Mouse (Mus musculus): ENCODE measurements at regions not wholly inside any gene's neighbourhood (a gene's known extent, or its start where the extent isn't known, plus 50 kb on each side); places are given as distances from the start of the nearest gene placed in this dataset.

- no peak overlapping the region for H3K27ac ChIP-seq (ENCODE audit: low read length)
- no peak overlapping the region for H3K4me2 ChIP-seq (ENCODE audit: low read depth, low read length)
- no peaks in the 10 kb centered on the region for H3K36me3 ChIP-seq (ENCODE audit: control insufficient read depth, insufficient read depth, low read length)
- H3K4me1 ChIP-seq (ENCODE audit: control insufficient read depth, insufficient read depth, low read length) = no peaks in the 10 kb centered on the region
- H3K27me3 ChIP-seq (replicated peaks; ENCODE audit: control insufficient read depth, insufficient read depth, low read length) = no peaks in the 10 kb centered on the region
- no peak overlapping the region for H3K9ac ChIP-seq (ENCODE audit: low read depth, low read length)
- whole genome bisulfite sequencing = 67% methylated on average over 17 of the region's 17 CpGs
- H3K4me3 ChIP-seq (ENCODE audit: low read length) = no peak overlapping the region
- no peaks in the 10 kb centered on the region for H3K9me3 ChIP-seq (ENCODE audit: control insufficient read depth, low read length)
- ATAC-seq = no peak
Observed at GRCm38 (mm10) chr1:34733026-34733913, 109.6 kb downstream of the Fam168b start.

- H3K9ac ChIP-seq (ENCODE audit: low read depth, low read length) = no peak overlapping the region
- H3K27me3 ChIP-seq (replicated peaks; ENCODE audit: control insufficient read depth, insufficient read depth, low read length) = no peaks in the 10 kb centered on the region
- 33% methylated on average over 14 of the region's 14 CpGs for WGBS
- H3K9me3 ChIP-seq (ENCODE audit: control insufficient read depth, low read length) = no peaks in the 10 kb centered on the region
- peak; percentile 69 for ATAC-seq
- no peaks in the 10 kb centered on the region for H3K4me1 ChIP-seq (ENCODE audit: control insufficient read depth, insufficient read depth, low read length)
- H3K4me3 ChIP-seq (ENCODE audit: low read length) = no peak overlapping the region
- no peaks in the 10 kb centered on the region for H3K36me3 ChIP-seq (ENCODE audit: control insufficient read depth, insufficient read depth, low read length)
- peak overlapping the region; percentile 21; the same call in 1 of the 2 replicates for H3K4me2 ChIP-seq (ENCODE audit: low read depth, low read length)
- no peak overlapping the region for H3K27ac ChIP-seq (ENCODE audit: low read length)
Observed at GRCm38 (mm10) chr1:34738386-34739067, 104.3 kb downstream of the Fam168b start.

DNA sequence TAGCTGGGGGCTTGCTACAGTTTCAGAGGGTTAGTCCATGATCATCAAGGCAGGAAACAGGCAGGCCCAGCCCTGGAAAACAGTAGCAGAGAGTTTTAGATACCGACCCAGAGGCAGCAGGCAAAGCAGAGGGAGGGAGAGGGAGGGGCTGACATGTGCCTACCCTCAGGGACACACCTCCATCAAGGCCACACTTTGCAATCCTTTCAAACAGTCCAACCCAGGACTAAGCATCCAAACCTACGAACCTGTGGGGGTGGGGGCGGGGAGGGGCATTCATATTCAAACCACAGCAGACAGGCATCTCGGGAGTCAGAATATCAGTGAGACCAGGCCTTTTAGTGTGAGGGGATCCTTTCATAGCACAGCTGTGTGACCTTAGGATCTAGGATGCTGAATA lies 103.2 kb downstream of the Fam168b start:
- no peaks in the 10 kb centered on the region for H3K9me3 ChIP-seq (ENCODE audit: control insufficient read depth, low read length)
- 78% methylated on average over 4 of the region's 4 CpGs for WGBS
- H3K9ac ChIP-seq (ENCODE audit: low read depth, low read length) = no peak overlapping the region
- no peak overlapping the region for H3K27ac ChIP-seq (ENCODE audit: low read length)
- no peak overlapping the region for H3K4me3 ChIP-seq (ENCODE audit: low read length)
- no peak overlapping the region for H3K4me2 ChIP-seq (ENCODE audit: low read depth, low read length)
- ATAC-seq = no peak
- no peaks in the 10 kb centered on the region for H3K4me1 ChIP-seq (ENCODE audit: control insufficient read depth, insufficient read depth, low read length)
- no peaks in the 10 kb centered on the region for H3K36me3 ChIP-seq (ENCODE audit: control insufficient read depth, insufficient read depth, low read length)
- no peaks in the 10 kb centered on the region for H3K27me3 ChIP-seq (replicated peaks; ENCODE audit: control insufficient read depth, insufficient read depth, low read length)

GRCm38 (mm10) chr1:34740891-34741290 lies 102.0 kb downstream of the Fam168b start:
- Histone ChIP-seq H3K9ac (ENCODE audit: low read depth, low read length) (no peak overlapping the region), H3K27ac (ENCODE audit: low read length) (no peak overlapping the region), H3K36me3 (ENCODE audit: control insufficient read depth, insufficient read depth, low read length) (no peaks in the 10 kb centered on the region), H3K27me3 (replicated peaks; ENCODE audit: control insufficient read depth, insufficient read depth, low read length) (no peaks in the 10 kb centered on the region), H3K9me3 (ENCODE audit: control insufficient read depth, low read length) (no peaks in the 10 kb centered on the region), H3K4me1 (ENCODE audit: control insufficient read depth, insufficient read depth, low read length) (no peaks in the 10 kb centered on the region), H3K4me2 (ENCODE audit: low read depth, low read length) (no peak overlapping the region), H3K4me3 (ENCODE audit: low read length) (no peak overlapping the region)
- WGBS = 59% methylated on average over 7 of the region's 7 CpGs
- ATAC-seq = no peak

DNA sequence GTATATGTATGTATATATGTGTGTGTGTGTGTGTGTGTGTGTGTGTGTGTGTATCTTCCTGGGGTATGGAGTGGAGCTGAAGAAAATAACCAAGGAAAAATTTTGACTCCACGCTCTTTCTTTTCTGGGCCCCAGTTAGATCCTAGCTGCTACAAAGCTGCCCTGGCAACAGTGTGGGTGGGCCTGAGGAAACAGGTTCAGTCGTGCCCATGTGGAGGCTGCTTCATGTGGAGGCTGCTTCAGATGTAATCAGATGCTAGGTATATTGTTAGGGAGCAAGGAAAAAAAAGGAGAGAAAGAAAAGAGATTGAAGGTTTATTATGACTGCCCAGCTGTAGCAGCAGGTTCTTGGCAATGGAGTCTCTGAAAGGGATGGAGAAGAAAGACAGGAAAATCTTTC lies 100.6 kb downstream of the Fam168b start:
- Histone ChIP-seq H3K36me3 (ENCODE audit: control insufficient read depth, insufficient read depth, low read length) (no peaks in the 10 kb centered on the region), H3K9ac (ENCODE audit: low read depth, low read length) (no peak overlapping the region), H3K27ac (ENCODE audit: low read length) (no peak overlapping the region), H3K4me1 (ENCODE audit: control insufficient read depth, insufficient read depth, low read length) (no peaks in the 10 kb centered on the region), H3K9me3 (ENCODE audit: control insufficient read depth, low read length) (no peaks in the 10 kb centered on the region), H3K27me3 (replicated peaks; ENCODE audit: control insufficient read depth, insufficient read depth, low read length) (no peaks in the 10 kb centered on the region), H3K4me2 (ENCODE audit: low read depth, low read length) (no peak overlapping the region), H3K4me3 (ENCODE audit: low read length) (no peak overlapping the region)
- ATAC-seq = no peak
- 68% methylated on average over 2 of the region's 2 CpGs for WGBS

DNA sequence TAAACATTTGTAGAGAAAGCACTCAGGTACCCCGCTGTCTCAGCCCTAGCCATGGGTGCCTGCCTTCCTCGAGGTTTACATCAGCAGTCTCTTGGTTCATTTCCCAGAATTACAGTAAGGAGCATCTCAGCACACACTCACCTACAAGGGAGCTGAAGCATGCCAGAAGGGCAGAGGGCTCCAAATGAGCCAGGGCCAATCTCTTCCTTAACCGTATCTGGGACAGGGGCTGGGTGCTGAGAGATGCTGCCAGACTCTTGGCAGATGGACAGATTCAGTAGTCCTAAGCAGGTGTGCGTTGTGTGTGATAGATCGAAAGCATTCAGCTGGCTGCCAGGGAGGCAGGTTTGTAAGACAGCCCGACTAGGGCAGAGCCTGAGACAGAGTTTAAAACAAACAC lies 97.0 kb downstream of the Fam168b start:
- no peak for ATAC-seq
- no peaks in the 10 kb centered on the region for H3K36me3 ChIP-seq (ENCODE audit: control insufficient read depth, insufficient read depth, low read length)
- no peak overlapping the region for H3K4me2 ChIP-seq (ENCODE audit: low read depth, low read length)
- no peak overlapping the region for H3K27ac ChIP-seq (ENCODE audit: low read length)
- H3K4me3 ChIP-seq (ENCODE audit: low read length) = no peak overlapping the region
- no peak overlapping the region for H3K9ac ChIP-seq (ENCODE audit: low read depth, low read length)
- H3K27me3 ChIP-seq (replicated peaks; ENCODE audit: control insufficient read depth, insufficient read depth, low read length) = peaks cover 9% of the 10 kb centered on the region
- H3K4me1 ChIP-seq (ENCODE audit: control insufficient read depth, insufficient read depth, low read length) = peaks cover 12% of the 10 kb centered on the region
- 62% methylated on average over 6 of the region's 6 CpGs for WGBS
- no peaks in the 10 kb centered on the region for H3K9me3 ChIP-seq (ENCODE audit: control insufficient read depth, low read length)

GRCm38 (mm10) chr1:34749161-34750040 lies 93.5 kb downstream of the Fam168b start:
- ATAC-seq = peak; percentile 44; the same call in 1 of the 2 replicates
- peak overlapping the region; percentile 96; the same call in 1 of the 2 replicates for H3K4me2 ChIP-seq (ENCODE audit: low read depth, low read length)
- no peaks in the 10 kb centered on the region for H3K9me3 ChIP-seq (ENCODE audit: control insufficient read depth, low read length)
- H3K36me3 ChIP-seq (ENCODE audit: control insufficient read depth, insufficient read depth, low read length) = no peaks in the 10 kb centered on the region
- no peak overlapping the region for H3K9ac ChIP-seq (ENCODE audit: low read depth, low read length)
- WGBS = 8% methylated on average over 14 of the region's 14 CpGs
- peak overlapping the region; percentile 64; the same call in 1 of the 2 replicates for H3K4me3 ChIP-seq (ENCODE audit: low read length)
- H3K4me1 ChIP-seq (ENCODE audit: control insufficient read depth, insufficient read depth, low read length) = peaks cover 16% of the 10 kb centered on the region
- H3K27ac ChIP-seq (ENCODE audit: low read length) = no peak overlapping the region
- H3K27me3 ChIP-seq (replicated peaks; ENCODE audit: control insufficient read depth, insufficient read depth, low read length) = peaks cover 26% of the 10 kb centered on the region

DNA sequence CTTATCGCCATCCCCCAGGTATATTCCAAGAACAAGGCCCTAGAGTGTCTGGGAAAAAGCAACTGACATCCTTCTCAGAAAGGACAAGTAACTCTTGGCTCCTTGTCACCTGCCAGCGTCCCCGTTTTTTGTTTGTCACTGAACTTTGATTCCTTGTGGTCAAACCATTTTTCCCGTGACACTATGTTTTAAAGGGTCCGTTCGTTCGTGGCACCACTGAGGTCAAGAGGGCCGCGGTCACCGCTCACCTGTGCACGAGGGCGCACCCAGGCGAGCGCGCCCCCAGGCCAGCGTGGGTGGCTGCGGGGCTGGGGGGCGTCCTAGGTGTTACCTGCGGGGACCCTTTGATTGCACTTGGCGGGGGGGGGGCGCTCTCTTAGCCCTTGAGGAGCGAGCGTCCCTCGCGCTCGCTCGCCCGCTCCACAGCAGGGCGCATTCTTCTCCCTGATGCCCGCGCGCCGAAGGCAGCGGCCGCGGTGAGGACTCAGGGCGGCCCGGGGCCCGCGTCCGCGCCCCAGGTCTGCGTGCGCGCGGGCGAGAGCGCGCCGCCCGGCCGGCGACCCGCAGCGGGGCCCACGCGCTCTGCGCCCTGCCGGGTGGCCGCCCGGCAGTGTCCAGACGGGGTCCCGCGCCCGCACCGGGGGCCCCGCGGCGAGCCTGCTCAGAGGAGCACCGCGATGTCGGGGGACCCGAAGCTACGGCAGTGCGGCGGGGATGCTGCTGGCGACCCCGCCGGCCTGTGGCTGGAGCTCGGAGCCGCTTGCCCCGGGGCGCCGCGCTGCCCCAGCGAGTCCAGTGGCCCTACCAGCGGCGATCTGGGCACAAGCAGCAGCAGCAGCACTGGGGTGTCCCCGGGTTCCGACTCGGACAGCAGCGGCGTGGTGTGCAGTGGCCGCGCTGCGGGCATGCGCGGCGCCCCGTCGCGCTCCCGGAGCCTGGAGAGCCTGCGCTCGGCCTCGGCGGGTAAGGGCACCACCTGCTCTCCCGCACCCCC lies 92.5 kb downstream of the Fam168b start:
- peaks cover 16% of the 10 kb centered on the region for H3K4me1 ChIP-seq (ENCODE audit: control insufficient read depth, insufficient read depth, low read length)
- H3K4me3 ChIP-seq (ENCODE audit: low read length) = peak overlapping the region; percentile 64
- peak overlapping the region; percentile 96 for H3K4me2 ChIP-seq (ENCODE audit: low read depth, low read length)
- WGBS = under 1% methylated on average over 89 of the region's 108 CpGs
- peak overlapping the region; percentile 57 for H3K9ac ChIP-seq (ENCODE audit: low read depth, low read length)
- no peaks in the 10 kb centered on the region for H3K36me3 ChIP-seq (ENCODE audit: control insufficient read depth, insufficient read depth, low read length)
- no peaks in the 10 kb centered on the region for H3K9me3 ChIP-seq (ENCODE audit: control insufficient read depth, low read length)
- H3K27me3 ChIP-seq (replicated peaks; ENCODE audit: control insufficient read depth, insufficient read depth, low read length) = peaks cover 26% of the 10 kb centered on the region
- ATAC-seq = peak; percentile 79
- no peak overlapping the region for H3K27ac ChIP-seq (ENCODE audit: low read length)
